Mouse (Mus musculus) heart, embryonic 14.5 days (tissue): ENCODE measurements at regions not wholly inside any gene's neighbourhood (a gene's known extent, or its start where the extent isn't known, plus 50 kb on each side); places are given as distances from the start of the nearest gene placed in this dataset.

Experiments used
- ATAC-seq: fragments of 200-750 bp; cut with Nextera tagmentation; 2 replicates; pipeline ENCODE4 v1.8.0; 2017; ENCODE audit warnings: low read depth, moderate TSS enrichment; ENCODE audit not compliant: insufficient number of reproducible peaks, insufficient read depth, low FRiP score
- H3K27ac ChIP-seq, 2 experiments: fragments of 200-500 bp in 1 of 2; fragments of 300-500 bp in 1 of 2; sonication (generic) in 1 of 2; replicated peaks in 1 of 2; 2 replicates each; pipeline ENCODE4 v1.5.1; 2012 to 2014; ENCODE audit warnings: low read depth in 2 of 2, low read length in 2 of 2, control low read depth in 1 of 2, mild to moderate bottlenecking in 1 of 2, mixed read lengths in 1 of 2; ENCODE audit not compliant: control insufficient read depth in 1 of 2, insufficient read depth in 1 of 2
- H3K27me3 ChIP-seq: fragments of 300-500 bp; sonication (generic); 2 replicates; pipeline ENCODE4 v1.6.1; 2014; ENCODE audit warnings: mild to moderate bottlenecking, low read length, control low read depth; ENCODE audit not compliant: control insufficient read depth, insufficient read depth
- H3K36me3 ChIP-seq: fragments of 300-500 bp; sonication (generic); 2 replicates; pipeline ENCODE4 v1.6.1; 2014; ENCODE audit warnings: mild to moderate bottlenecking, control low read depth, low read length, mixed read lengths; ENCODE audit not compliant: control insufficient read depth, insufficient read depth
- H3K4me1 ChIP-seq, 2 experiments: fragments of 200-500 bp in 1 of 2; fragments of 300-500 bp in 1 of 2; sonication (generic) in 1 of 2; 2 replicates each; pipeline ENCODE4 v1.6.1; 2012 to 2014; ENCODE audit warnings: low read length in 2 of 2, control low read depth in 1 of 2, mixed read lengths in 1 of 2; ENCODE audit not compliant: control insufficient read depth in 2 of 2, insufficient read depth in 2 of 2
- H3K4me2 ChIP-seq: fragments of 300-500 bp; sonication (generic); 2 replicates; pipeline ENCODE4 v1.6.1; 2014; ENCODE audit warnings: mild to moderate bottlenecking, low read length
- H3K4me3 ChIP-seq, 2 experiments: fragments of 200-500 bp in 1 of 2; fragments of 300-500 bp in 1 of 2; sonication (generic) in 1 of 2; 2 replicates each; pipeline ENCODE4 v1.5.1; 2012 to 2014; ENCODE audit warnings: low read length in 2 of 2, mild to moderate bottlenecking in 2 of 2, control low read depth in 1 of 2, low read depth in 1 of 2, moderate library complexity in 1 of 2; ENCODE audit not compliant: control insufficient read depth in 1 of 2, insufficient read depth in 1 of 2
- H3K9ac ChIP-seq: fragments of 300-500 bp; sonication (generic); 2 replicates; pipeline ENCODE4 v1.6.1; 2014; ENCODE audit warnings: mild to moderate bottlenecking, low read length
- H3K9me3 ChIP-seq: fragments of 300-500 bp; sonication (generic); 2 replicates; pipeline ENCODE4 v1.6.1; 2016; ENCODE audit warnings: low read length, control low read depth; ENCODE audit not compliant: control insufficient read depth
- WGBS: fragments of 180-500 bp; shearing (Covaris S2); extraction: QIAGEN DNeasy Blood & Tissue Kit; methylation state at CpG from one replicate; pipeline ENCODE4 v1.1.7; 2014; 5-methylcytosine and 5-hydroxymethylcytosine counted together

DNA sequence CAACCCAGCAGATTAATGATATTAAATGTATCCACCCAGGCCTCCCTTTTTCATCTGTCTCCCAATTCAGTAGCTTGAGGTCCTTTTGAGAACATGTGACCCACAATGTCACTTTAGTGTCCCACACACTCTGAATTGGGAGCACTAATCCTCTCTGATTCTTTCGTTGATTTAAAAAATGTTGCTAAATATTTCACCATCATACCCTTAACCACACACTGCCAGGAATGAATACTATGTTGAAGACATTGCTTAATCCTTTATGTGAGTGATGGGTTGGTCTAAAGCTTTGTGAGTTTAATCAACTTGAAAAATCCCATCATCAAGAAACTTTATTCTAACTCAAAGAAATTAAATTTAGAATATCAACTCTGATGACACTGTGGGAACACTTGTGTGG lies 269.7 kb downstream of the Pdha2 start:
- H3K27ac ChIP-seq: no peak overlapping the region
- no peak for ATAC-seq
- no peak overlapping the region for H3K4me3 ChIP-seq
- no peak overlapping the region for H3K4me2 ChIP-seq
- no peaks in the 10 kb centered on the region for H3K9me3 ChIP-seq
- no peaks in the 10 kb centered on the region for H3K4me1 ChIP-seq
- no peaks in the 10 kb centered on the region for H3K27me3 ChIP-seq
- 76% methylated on average over 1 of the region's 1 CpGs for WGBS
- H3K36me3 ChIP-seq: no peaks in the 10 kb centered on the region
- H3K9ac ChIP-seq: no peak overlapping the region

DNA sequence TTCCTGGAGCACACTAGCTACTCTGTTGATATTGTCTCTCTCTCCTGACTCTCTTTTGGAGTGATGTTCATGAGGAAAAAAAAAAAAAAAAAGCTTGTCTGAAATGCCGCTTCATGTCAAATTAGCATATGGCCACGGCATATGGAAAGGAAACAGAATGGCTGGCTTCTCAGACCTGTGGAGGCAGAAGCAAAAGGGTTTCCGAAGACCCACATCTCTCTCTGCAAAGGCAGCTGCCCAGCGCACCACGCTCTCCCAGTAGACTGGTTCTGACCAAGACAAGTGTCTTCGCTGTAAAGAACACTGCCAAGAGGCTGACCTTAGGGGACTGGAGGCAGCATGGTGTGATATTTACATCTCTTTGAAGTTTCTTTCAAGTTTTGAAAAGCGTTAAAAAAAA lies 270.3 kb downstream of the Pdha2 start:
- Histone ChIP-seq H3K27ac (no peak overlapping the region), H3K4me3 (no peak overlapping the region), H3K27me3 (no peaks in the 10 kb centered on the region), H3K4me1 (no peaks in the 10 kb centered on the region), H3K9me3 (no peaks in the 10 kb centered on the region), H3K36me3 (no peaks in the 10 kb centered on the region), H3K4me2 (no peak overlapping the region), H3K9ac (no peak overlapping the region)
- WGBS: 76% methylated on average over 7 of the region's 7 CpGs
- no peak for ATAC-seq

DNA sequence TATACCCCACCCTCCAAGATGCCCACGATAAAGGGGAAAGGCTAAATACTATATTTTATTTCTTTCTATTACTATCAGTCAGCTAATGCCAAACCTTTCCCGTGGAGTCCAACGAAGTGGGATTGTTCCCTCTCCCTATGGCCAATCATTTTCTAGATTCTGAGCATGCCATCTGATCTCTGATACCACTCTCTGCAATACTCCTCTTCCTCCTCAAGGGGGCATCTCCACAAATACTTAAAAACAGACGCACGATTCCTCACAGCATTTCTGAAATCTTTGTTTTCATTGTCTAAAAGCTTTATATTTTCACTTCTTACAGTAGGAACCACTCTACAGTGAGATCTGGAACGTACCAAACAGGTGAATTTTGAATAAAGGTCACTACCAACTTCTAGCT lies 270.8 kb downstream of the Pdha2 start:
- no peaks in the 10 kb centered on the region for H3K36me3 ChIP-seq
- H3K4me2 ChIP-seq: no peak overlapping the region
- no peak for ATAC-seq
- no peaks in the 10 kb centered on the region for H3K4me1 ChIP-seq
- H3K9me3 ChIP-seq: no peaks in the 10 kb centered on the region
- H3K4me3 ChIP-seq: no peak overlapping the region
- H3K27ac ChIP-seq: no peak overlapping the region
- H3K27me3 ChIP-seq: no peaks in the 10 kb centered on the region
- WGBS: 89% methylated on average over 6 of the region's 6 CpGs
- no peak overlapping the region for H3K9ac ChIP-seq

DNA sequence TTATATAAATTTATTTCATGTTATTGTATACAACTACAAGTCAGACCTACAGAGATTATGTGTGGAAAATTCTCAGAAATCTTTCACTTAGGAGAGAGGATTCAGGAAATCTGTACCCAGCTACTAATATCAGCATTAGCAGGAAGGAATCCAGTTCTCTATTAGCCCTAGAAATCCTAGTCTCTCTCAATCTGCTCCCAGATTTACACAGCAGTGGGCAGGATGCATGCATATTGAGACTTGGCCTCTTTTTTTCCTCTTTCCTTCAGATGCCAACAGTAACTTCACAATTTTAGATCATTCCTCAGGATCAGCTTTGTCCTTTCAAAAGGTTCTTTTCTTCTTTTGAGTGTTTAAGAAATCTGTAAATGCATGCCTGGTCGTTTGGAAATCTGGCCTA lies 279.0 kb downstream of the Pdha2 start:
- no peaks in the 10 kb centered on the region for H3K4me1 ChIP-seq
- H3K9ac ChIP-seq: no peak overlapping the region
- no peak overlapping the region for H3K4me2 ChIP-seq
- H3K36me3 ChIP-seq: no peaks in the 10 kb centered on the region
- no peak overlapping the region for H3K27ac ChIP-seq
- H3K4me3 ChIP-seq: no peak overlapping the region
- no peaks in the 10 kb centered on the region for H3K9me3 ChIP-seq
- H3K27me3 ChIP-seq: no peaks in the 10 kb centered on the region
- no peak for ATAC-seq
- WGBS: 20% methylated on average over 1 of the region's 1 CpGs

DNA sequence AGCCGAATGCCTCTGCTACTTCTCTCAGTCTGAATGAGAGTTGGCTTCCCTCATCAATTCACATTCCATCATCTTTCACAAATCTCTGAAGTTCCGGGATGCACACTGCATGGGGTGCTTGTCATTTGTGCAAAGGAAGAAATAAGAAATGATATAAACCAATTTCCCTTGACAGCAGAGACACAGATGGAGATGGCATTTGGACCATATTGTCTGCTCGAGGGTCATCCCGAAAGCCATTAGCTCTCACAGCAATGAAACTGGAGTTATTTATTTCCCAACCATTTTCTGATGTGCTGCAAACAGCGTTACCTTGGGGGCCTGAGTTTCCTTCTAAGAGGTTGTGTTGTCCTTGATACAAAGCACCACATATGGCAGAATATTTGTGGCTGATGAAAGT lies 285.5 kb downstream of the Pdha2 start:
- no peak for ATAC-seq
- H3K4me3 ChIP-seq: no peak overlapping the region
- no peak overlapping the region for H3K4me2 ChIP-seq
- H3K27me3 ChIP-seq: no peaks in the 10 kb centered on the region
- H3K4me1 ChIP-seq: no peaks in the 10 kb centered on the region
- H3K27ac ChIP-seq: no peak overlapping the region
- no peaks in the 10 kb centered on the region for H3K9me3 ChIP-seq
- no peak overlapping the region for H3K9ac ChIP-seq
- no peaks in the 10 kb centered on the region for H3K36me3 ChIP-seq
- WGBS: 82% methylated on average over 5 of the region's 5 CpGs

DNA sequence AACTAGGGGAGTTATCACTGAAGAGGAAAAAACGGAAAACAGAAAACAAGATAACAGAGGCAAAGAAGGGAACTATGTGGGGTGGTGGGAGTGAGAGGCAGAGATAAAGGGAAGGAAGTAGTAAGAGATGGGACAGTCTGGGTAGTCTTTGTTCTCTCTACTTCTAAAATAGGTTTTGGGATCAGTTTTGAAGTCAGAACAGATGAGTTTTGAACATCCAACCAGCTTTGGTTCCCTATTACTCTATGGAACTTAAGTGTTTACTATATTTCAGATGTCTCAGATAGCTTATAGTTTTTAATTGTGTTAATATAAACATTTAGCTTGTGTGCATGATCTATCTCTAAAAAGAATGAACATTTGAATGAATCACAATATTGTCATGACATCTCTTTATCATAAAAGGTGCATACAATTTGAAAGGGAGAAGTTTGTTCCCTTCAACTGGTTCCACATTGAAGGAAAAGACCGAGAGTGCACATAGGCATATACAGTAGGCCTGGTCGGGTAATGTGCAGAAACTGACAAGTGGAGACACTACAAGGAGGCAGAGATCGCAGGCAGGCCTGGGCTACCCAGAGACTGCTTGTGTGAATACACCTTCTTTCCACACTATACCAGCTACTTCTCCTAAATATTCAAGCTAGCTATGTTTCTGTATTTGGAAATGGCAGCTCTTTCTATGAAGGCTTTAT lies 335.8 kb downstream of the Pdha2 start:
- 71% methylated on average over 4 of the region's 4 CpGs for WGBS
- H3K9ac ChIP-seq: no peak overlapping the region
- H3K4me1 ChIP-seq: no peaks in the 10 kb centered on the region

DNA sequence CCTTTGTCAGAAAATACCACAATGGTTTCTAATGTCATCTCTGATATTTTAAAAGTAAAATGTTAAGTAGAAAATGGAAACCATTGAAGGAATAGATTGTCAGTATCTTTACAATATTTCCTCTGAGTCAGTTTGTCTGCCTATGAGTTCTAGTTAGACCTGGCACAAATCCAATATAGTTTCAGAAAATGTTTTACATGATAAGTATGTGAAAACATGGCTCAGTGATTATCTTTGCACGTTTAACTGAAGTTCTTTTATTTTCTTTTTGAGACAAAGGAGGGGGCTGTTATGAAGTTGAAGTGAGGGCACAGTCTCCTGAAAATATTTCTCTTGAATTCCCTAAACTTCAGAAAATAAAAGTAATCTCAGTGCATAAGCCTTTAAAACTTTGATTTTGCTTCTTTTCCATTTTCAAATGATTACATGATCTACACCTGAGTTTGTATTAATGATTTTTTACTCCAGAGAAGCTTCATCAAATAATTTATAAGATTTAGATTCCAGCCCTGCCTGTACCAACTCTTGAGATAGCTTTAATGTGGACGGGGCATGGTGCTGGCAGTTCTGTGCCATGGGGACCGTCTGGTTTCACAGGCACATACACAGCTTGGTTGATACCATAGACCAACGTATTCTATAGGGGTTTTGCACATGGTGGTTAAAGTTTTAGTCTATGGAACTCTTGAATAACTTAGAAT lies 336.5 kb downstream of the Pdha2 start:
- H3K36me3 ChIP-seq: no peaks in the 10 kb centered on the region
- no peaks in the 10 kb centered on the region for H3K27me3 ChIP-seq
- 45% methylated on average over 4 of the region's 4 CpGs for WGBS
- no peaks in the 10 kb centered on the region for H3K4me1 ChIP-seq
- H3K9me3 ChIP-seq: no peaks in the 10 kb centered on the region
- ATAC-seq: no peak
- no peak overlapping the region for H3K27ac ChIP-seq
- H3K9ac ChIP-seq: no peak overlapping the region
- no peak overlapping the region for H3K4me3 ChIP-seq
- no peak overlapping the region for H3K4me2 ChIP-seq

More for the DNA sequence above, 335.8 kb downstream of the Pdha2 start:
- Histone ChIP-seq H3K36me3 (no peaks in the 10 kb centered on the region), H3K4me2 (no peak overlapping the region), H3K27ac (no peak overlapping the region), H3K27me3 (no peaks in the 10 kb centered on the region), H3K9me3 (no peaks in the 10 kb centered on the region), H3K4me3 (no peak overlapping the region)
- no peak for ATAC-seq
